Mouse (Mus musculus): Measurements from ENCODE around the gene Gm47996.

- TF ChIP-seq CTCF (IDR thresholded peaks at IDR 0.05; ENCODE audit: low read depth) (no peak), EP300 (IDR thresholded peaks at IDR 0.05; ENCODE audit: low read depth) (no peak)
Observed at GRCm38 (mm10) chr1:151223377-151223776, 13.4 kb downstream of the Gm47996 start.
